Mouse (Mus musculus) heart, postnatal 0 days (tissue): Measurements from ENCODE around the gene Zmat1. TPM values are rescaled to one million over a fixed set of nuclear protein-coding genes. Genes with fewer than 3 reads are reported as not detected.

Source experiments
- ATAC-seq: fragments of 200-750 bp; cut with Nextera tagmentation; 2 replicates; pipeline ENCODE4 v1.8.0; 2017; ENCODE audit warnings: low read depth, moderate number of reproducible peaks, moderate library complexity; ENCODE audit not compliant: insufficient read depth
- DNase-seq: peaks from one replicate; pipeline ENCODE4 v3.0.0-alpha.2; 2016; ENCODE audit warnings: low spot score
- H3K27ac ChIP-seq: fragments of 300-500 bp; sonication (generic); 2 replicates; pipeline ENCODE4 v1.5.1; 2014; ENCODE audit warnings: low read depth, mild to moderate bottlenecking
- H3K27me3 ChIP-seq: fragments of 300-500 bp; sonication (generic); 2 replicates; pipeline ENCODE4 v1.6.1; 2014; ENCODE audit warnings: low read length, mixed read lengths; ENCODE audit not compliant: control insufficient read depth, insufficient read depth
- H3K36me3 ChIP-seq: fragments of 300-500 bp; sonication (generic); replicated peaks from 2 replicates; pipeline ENCODE4 v1.6.1; 2014; ENCODE audit warnings: low read length, mixed read lengths; ENCODE audit not compliant: control insufficient read depth, insufficient read depth
- H3K4me1 ChIP-seq: fragments of 300-500 bp; sonication (generic); 2 replicates; pipeline ENCODE4 v1.6.1; 2014; ENCODE audit warnings: antibody characterized with exemption; ENCODE audit not compliant: control insufficient read depth, insufficient read depth
- H3K4me2 ChIP-seq: fragments of 300-500 bp; sonication (generic); 2 replicates; pipeline ENCODE4 v1.6.1; 2014; ENCODE audit warnings: low read depth, mild to moderate bottlenecking, low read length, moderate library complexity
- H3K4me3 ChIP-seq: fragments of 300-500 bp; sonication (generic); 2 replicates; pipeline ENCODE4 v1.5.1; 2014; ENCODE audit warnings: low read depth, low read length
- H3K9ac ChIP-seq: fragments of 300-500 bp; sonication (generic); replicated peaks from 2 replicates; pipeline ENCODE4 v1.6.1; 2014; ENCODE audit warnings: low read depth, low read length, mixed read lengths
- H3K9me3 ChIP-seq: fragments of 300-500 bp; sonication (generic); replicated peaks from 2 replicates; pipeline ENCODE4 v1.6.1; 2016; ENCODE audit warnings: low read length; ENCODE audit not compliant: control insufficient read depth
- CTCF ChIP-seq: IDR thresholded peaks from 2 replicates; pipeline ENCODE4 v1.5.1; 2016; ENCODE audit warnings: antibody characterized with exemption, control low read depth, low read depth
- EP300 ChIP-seq: IDR thresholded peaks from 2 replicates; pipeline ENCODE4 v1.6.1; 2016; ENCODE audit warnings: antibody characterized with exemption, low read depth
- WGBS: fragments of 180-500 bp; shearing (Covaris S2); extraction: QIAGEN DNeasy Blood & Tissue Kit; methylation state at CpG from one replicate; pipeline ENCODE4 v1.1.7; 2014; 5-methylcytosine and 5-hydroxymethylcytosine counted together
- polyA plus RNA-seq: library from polyadenylated mRNA; unstranded; fragments of >200 nt; fragmentation: Nextera tagmentation; extraction: Ambion mirVana; gene quantifications from 2 replicates; pipeline ENCODE4 v1.2.1, GENCODE M21; 2015
- total RNA-seq: library from RNA; depleted of rRNA; stranded (reverse); fragments of >200 nt; gene quantifications from 2 replicates; pipeline ENCODE4 v1.2.3, GENCODE M21; 2014; ENCODE audit warnings: low replicate concordance

The Zmat1 gene
- total and polyA plus RNA-seq, 2 experiments from 2014 or later: 2.0 to 5.6 TPM

GRCm38 (mm10) chrX:135008021-135008420, 988 bp downstream of the Zmat1 start:
- peak overlapping the region; percentile 96 for H3K9ac ChIP-seq
- no peaks in the 10 kb centered on the region for H3K9me3 ChIP-seq
- ATAC-seq: no peak
- no peaks in the 10 kb centered on the region for H3K4me1 ChIP-seq
- peak overlapping the region; percentile 79 for H3K4me3 ChIP-seq
- H3K27ac ChIP-seq: peak overlapping the region; percentile 99
- peak overlapping the region; percentile 64 for H3K4me2 ChIP-seq
- no peaks in the 10 kb centered on the region for H3K36me3 ChIP-seq
- no peaks in the 10 kb centered on the region for H3K27me3 ChIP-seq
- no peak for TF ChIP-seq EP300
- no peak for TF ChIP-seq CTCF
- peak; percentile 23 for DNase-seq
- WGBS: 25% methylated on average over 5 of the region's 5 CpGs

- H3K27ac ChIP-seq: no peak within 1 kb of the TSS
- TF ChIP-seq CTCF (no peak), EP300 (no peak)
- no peaks in the 10 kb centered on the region for H3K27me3 ChIP-seq
- H3K4me2 ChIP-seq: peak within 1 kb of the TSS; percentile 55
- WGBS: 85% methylated on average over 19 of the region's 19 CpGs
- DNase-seq (no peak), ATAC-seq (no peak)
- H3K36me3 ChIP-seq: no peaks in the 10 kb centered on the region
- H3K9me3 ChIP-seq: no peaks in the 10 kb centered on the region
- peak within 1 kb of the TSS; percentile 35 for H3K4me3 ChIP-seq
- no peaks in the 10 kb centered on the region for H3K4me1 ChIP-seq
- H3K9ac ChIP-seq: no peak within 1 kb of the TSS
Measured at GRCm38 (mm10) chrX:134964546-134964945, 44.5 kb downstream of the Zmat1 start, which contains the start of gene Nxf2. Gene Nxf2, minus strand, starts transcription at chrX:134964754.

GRCm38 (mm10) chrX:134963305-134964094, 45.5 kb downstream of the Zmat1 start:
- Histone ChIP-seq H3K4me2 (peak overlapping the region; percentile 55), H3K4me1 (no peaks in the 10 kb centered on the region), H3K9me3 (no peaks in the 10 kb centered on the region), H3K4me3 (peak overlapping the region; percentile 35), H3K27ac (no peak overlapping the region), H3K36me3 (no peaks in the 10 kb centered on the region), H3K9ac (no peak overlapping the region), H3K27me3 (no peaks in the 10 kb centered on the region)
- TF ChIP-seq CTCF (no peak), EP300 (no peak)
- DNase-seq (peak; percentile 54), ATAC-seq (peak; percentile 86)
- WGBS: 48% methylated on average over 32 of the region's 53 CpGs

GRCm38 (mm10) chrX:134930361-134930760, 78.6 kb downstream of the Zmat1 start:
- Histone ChIP-seq H3K9ac (no peak overlapping the region), H3K4me3 (no peak overlapping the region), H3K9me3 (no peaks in the 10 kb centered on the region), H3K4me2 (no peak overlapping the region), H3K27me3 (no peaks in the 10 kb centered on the region), H3K4me1 (no peaks in the 10 kb centered on the region), H3K36me3 (no peaks in the 10 kb centered on the region), H3K27ac (no peak overlapping the region)
- TF ChIP-seq CTCF: peak; percentile 55
- no peak for TF ChIP-seq EP300
- DNase-seq (no peak), ATAC-seq (no peak)
- WGBS: 33% methylated on average over 5 of the region's 5 CpGs

- ATAC-seq (no peak), DNase-seq (no peak)
- no peaks in the 10 kb centered on the region for H3K27me3 ChIP-seq
- H3K9ac ChIP-seq: no peak overlapping the region
- H3K9me3 ChIP-seq: no peaks in the 10 kb centered on the region
- H3K36me3 ChIP-seq: no peaks in the 10 kb centered on the region
- no peak for TF ChIP-seq EP300
- TF ChIP-seq CTCF: no peak
- H3K4me1 ChIP-seq: no peaks in the 10 kb centered on the region
- H3K27ac ChIP-seq: no peak overlapping the region
- WGBS: 68% methylated on average over 5 of the region's 5 CpGs
- H3K4me2 ChIP-seq: no peak overlapping the region
- no peak overlapping the region for H3K4me3 ChIP-seq
Measured at GRCm38 (mm10) chrX:134929927-134930326, 79.1 kb downstream of the Zmat1 start.
